Mouse (Mus musculus) lung, postnatal 0 days (tissue): ENCODE measurements around the gene Gpr89. TPM values are rescaled to one million over a fixed set of nuclear protein-coding genes. Genes with fewer than 3 reads are reported as not detected.

Source experiments
- ATAC-seq: fragments of 200-750 bp; cut with Nextera tagmentation; 2 replicates; pipeline ENCODE4 v1.8.0; 2017; ENCODE audit warnings: moderate library complexity
- DNase-seq: peaks from one replicate; pipeline ENCODE4 v3.0.0-alpha.2; 2016; ENCODE audit warnings: low spot score
- H3K27ac ChIP-seq: fragments of 300-500 bp; sonication (generic); 2 replicates; pipeline ENCODE4 v1.5.1; 2014; ENCODE audit warnings: antibody characterized with exemption, mild to moderate bottlenecking, low read length, mixed read lengths
- H3K27me3 ChIP-seq: fragments of 300-500 bp; sonication (generic); replicated peaks from 2 replicates; pipeline ENCODE4 v1.6.1; 2014; ENCODE audit warnings: low read length, mixed read lengths; ENCODE audit not compliant: insufficient read depth
- H3K36me3 ChIP-seq: fragments of 300-500 bp; sonication (generic); 2 replicates; pipeline ENCODE4 v1.6.1; 2014; ENCODE audit warnings: low read length, mixed read lengths; ENCODE audit not compliant: insufficient read depth
- H3K4me1 ChIP-seq: fragments of 300-500 bp; sonication (generic); 2 replicates; pipeline ENCODE4 v1.6.1; 2014; ENCODE audit warnings: antibody characterized with exemption, low read depth, low read length, mixed read lengths; ENCODE audit not compliant: insufficient read depth
- H3K4me2 ChIP-seq: fragments of 300-500 bp; sonication (generic); replicated peaks from 2 replicates; pipeline ENCODE4 v1.6.1; 2014; ENCODE audit warnings: low read depth, mild to moderate bottlenecking, low read length, moderate library complexity, mixed read lengths
- H3K4me3 ChIP-seq: fragments of 300-500 bp; sonication (generic); 2 replicates; pipeline ENCODE4 v1.5.1; 2014; ENCODE audit warnings: low read depth, low read length
- H3K9ac ChIP-seq: fragments of 300-500 bp; sonication (generic); replicated peaks from 2 replicates; pipeline ENCODE4 v1.6.1; 2014; ENCODE audit warnings: low read depth, mild to moderate bottlenecking
- H3K9me3 ChIP-seq: fragments of 300-500 bp; sonication (generic); 2 replicates; pipeline ENCODE4 v1.6.1; 2016; ENCODE audit warnings: low read length, mixed read lengths
- CTCF ChIP-seq: IDR thresholded peaks from 2 replicates; pipeline ENCODE4 v1.5.1; 2016; ENCODE audit warnings: antibody characterized with exemption, mild to moderate bottlenecking
- EP300 ChIP-seq: IDR thresholded peaks from 2 replicates; pipeline ENCODE4 v1.6.1; 2016; ENCODE audit warnings: antibody characterized with exemption, mild to moderate bottlenecking, control low read depth
- WGBS: fragments of 180-500 bp; shearing (Covaris S2); extraction: QIAGEN DNeasy Blood & Tissue Kit; methylation state at CpG from one replicate; pipeline ENCODE4 v1.1.7; 2014; 5-methylcytosine and 5-hydroxymethylcytosine counted together
- polyA plus RNA-seq: library from polyadenylated mRNA; unstranded; fragments of >200 nt; fragmentation: Nextera tagmentation; extraction: Ambion mirVana; gene quantifications from 2 replicates; pipeline ENCODE4 v1.2.1, GENCODE M21; 2015

Gene Gpr89
- polyA plus RNA-seq, 1 experiment from 2014 or later: 20.9 TPM

DNA sequence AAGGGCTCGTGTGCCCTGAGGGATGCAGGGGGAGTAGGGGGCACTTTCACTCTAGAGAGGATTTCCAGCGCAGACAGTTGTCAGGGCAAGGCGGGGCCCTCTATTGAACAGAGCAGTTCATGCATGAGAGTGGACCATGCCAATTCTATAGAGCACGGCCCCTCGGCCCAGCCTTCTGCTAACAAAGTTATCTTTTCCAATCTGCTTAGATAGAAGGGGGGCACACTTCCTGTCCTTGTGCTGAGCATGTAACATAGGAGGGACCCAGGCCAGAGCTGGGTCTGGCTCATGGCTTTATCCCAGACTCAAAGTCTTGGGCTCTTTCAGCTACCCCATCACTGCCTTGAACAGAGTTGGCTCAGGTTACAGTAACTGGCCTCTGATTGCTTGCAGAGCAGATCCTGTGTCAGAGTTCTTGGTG is 26.1 kb upstream of the Gpr89 start:
- no peak for DNase-seq
- 29% methylated on average over 5 of the region's 5 CpGs for WGBS
- Histone ChIP-seq H3K9me3 (no peaks in the 10 kb centered on the region), H3K27ac (no peak overlapping the region), H3K36me3 (no peaks in the 10 kb centered on the region), H3K27me3 (no peaks in the 10 kb centered on the region), H3K9ac (no peak overlapping the region), H3K4me1 (no peaks in the 10 kb centered on the region), H3K4me2 (no peak overlapping the region), H3K4me3 (no peak overlapping the region)
- ATAC-seq: no peak
- no peak for TF ChIP-seq CTCF
- TF ChIP-seq EP300: no peak

DNA sequence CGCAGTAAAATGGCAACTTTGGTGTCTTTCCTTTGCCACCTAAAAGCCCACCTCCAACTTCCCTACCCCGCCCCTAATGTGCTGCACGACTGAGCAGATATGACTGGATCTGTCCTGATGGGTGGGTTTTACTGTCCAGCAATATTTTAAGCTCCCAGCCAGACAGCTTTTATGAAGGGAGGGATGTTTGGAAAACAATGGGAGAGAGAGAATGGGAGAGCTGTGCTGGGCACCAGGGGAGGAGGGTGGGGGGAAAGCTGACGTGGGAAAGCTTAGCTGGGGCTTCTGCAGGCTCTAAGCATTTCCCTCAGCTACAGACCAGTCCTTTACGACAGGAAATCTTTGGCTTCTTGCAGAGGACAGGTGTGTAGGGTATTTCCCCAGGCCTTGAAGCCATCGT is 20.8 kb upstream of the Gpr89 start, which contains the start of gene Gja8:
Gene Gja8, minus strand, starts transcription at position 101 of the 400 bp plus-strand sequence.
- TF ChIP-seq EP300: no peak
- no peak for TF ChIP-seq CTCF
- DNase-seq: no peak
- no peak within 1 kb of the TSS for H3K4me3 ChIP-seq
- no peaks in the 10 kb centered on the region for H3K4me1 ChIP-seq
- WGBS: 57% methylated on average over 6 of the region's 6 CpGs
- H3K36me3 ChIP-seq: no peaks in the 10 kb centered on the region
- H3K4me2 ChIP-seq: no peak within 1 kb of the TSS
- H3K9ac ChIP-seq: no peak within 1 kb of the TSS
- no peak for ATAC-seq
- H3K9me3 ChIP-seq: no peaks in the 10 kb centered on the region
- no peak within 1 kb of the TSS for H3K27ac ChIP-seq
- no peaks in the 10 kb centered on the region for H3K27me3 ChIP-seq

DNA sequence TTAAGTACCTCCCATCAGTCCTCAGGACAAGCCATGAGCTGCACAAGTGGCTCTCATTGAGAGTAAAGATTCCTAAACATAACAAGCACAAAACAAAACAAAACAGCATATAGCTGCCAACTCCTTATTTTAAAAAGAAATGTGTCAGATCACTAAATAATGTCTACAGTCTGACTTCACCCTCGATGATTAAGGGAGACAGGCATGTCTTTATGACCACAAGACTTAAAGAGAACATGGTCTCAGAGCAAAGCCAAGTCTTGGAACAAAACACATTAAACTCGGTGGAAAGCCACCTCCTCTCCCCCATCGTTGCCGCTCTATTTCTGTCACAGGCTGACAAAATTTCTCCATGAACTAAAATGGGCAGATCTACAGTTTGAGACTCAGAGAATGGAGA is 19.5 kb upstream of the Gpr89 start:
- ATAC-seq: no peak
- 76% methylated on average over 4 of the region's 4 CpGs for WGBS
- Histone ChIP-seq H3K27ac (no peak overlapping the region), H3K9me3 (no peaks in the 10 kb centered on the region), H3K36me3 (no peaks in the 10 kb centered on the region), H3K4me3 (no peak overlapping the region), H3K4me2 (no peak overlapping the region), H3K9ac (no peak overlapping the region), H3K27me3 (no peaks in the 10 kb centered on the region), H3K4me1 (no peaks in the 10 kb centered on the region)
- TF ChIP-seq CTCF (no peak), EP300 (no peak)
- DNase-seq: no peak

DNA sequence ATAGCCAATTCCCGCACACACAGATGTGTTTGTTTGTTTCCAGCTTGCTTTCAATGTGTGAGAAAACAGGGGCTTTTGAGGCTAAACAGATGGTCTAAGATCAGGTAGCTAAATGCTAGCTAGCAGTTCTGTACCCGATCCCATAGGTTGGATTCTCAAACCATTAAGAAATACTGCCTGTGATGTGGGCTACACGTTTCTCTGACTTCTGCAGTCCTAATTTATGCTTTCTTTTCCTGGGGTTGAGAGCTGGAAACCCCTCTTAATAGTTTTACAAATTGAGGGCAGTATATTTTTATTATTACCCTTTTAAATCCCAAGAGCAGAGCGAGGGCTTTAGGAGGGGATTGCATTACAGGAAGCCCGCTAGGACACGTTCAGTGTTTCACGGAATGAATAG is 15.8 kb upstream of the Gpr89 start:
- Histone ChIP-seq H3K27ac (no peak overlapping the region), H3K9ac (no peak overlapping the region), H3K4me1 (no peaks in the 10 kb centered on the region), H3K9me3 (no peaks in the 10 kb centered on the region), H3K4me3 (no peak overlapping the region), H3K36me3 (no peaks in the 10 kb centered on the region), H3K27me3 (no peaks in the 10 kb centered on the region), H3K4me2 (no peak overlapping the region)
- no peak for DNase-seq
- 69% methylated on average over 7 of the region's 7 CpGs for WGBS
- TF ChIP-seq EP300 (no peak), CTCF (no peak)
- no peak for ATAC-seq

DNA sequence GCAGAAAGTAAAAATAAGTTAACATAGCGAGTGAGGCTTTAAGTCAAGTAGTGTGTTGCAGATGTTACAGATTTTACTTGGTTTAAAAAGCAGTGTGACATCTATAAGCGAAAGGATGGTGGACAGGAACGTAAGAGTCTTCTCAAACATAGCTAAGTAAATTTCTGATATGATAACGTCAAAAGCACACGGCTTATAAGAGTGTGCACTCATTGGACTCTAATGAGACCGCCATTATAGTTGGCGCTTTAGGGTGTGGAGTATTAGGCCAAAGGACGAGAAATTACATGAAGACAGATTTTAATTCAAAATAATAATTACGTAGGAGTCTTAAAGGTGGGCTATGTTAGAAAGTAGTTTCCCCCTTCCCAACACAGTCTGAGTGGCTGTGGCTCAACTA is 446 bp upstream of the Gpr89 start:
- Histone ChIP-seq H3K4me2 (peak overlapping the region; percentile 94), H3K4me1 (no peaks in the 10 kb centered on the region), H3K9ac (no peak overlapping the region), H3K4me3 (peak overlapping the region; percentile 73), H3K27ac (no peak overlapping the region), H3K36me3 (no peaks in the 10 kb centered on the region), H3K9me3 (no peaks in the 10 kb centered on the region), H3K27me3 (no peaks in the 10 kb centered on the region)
- TF ChIP-seq CTCF: no peak
- TF ChIP-seq EP300: no peak
- no peak for ATAC-seq
- WGBS: 39% methylated on average over 9 of the region's 9 CpGs
- DNase-seq: no peak

DNA sequence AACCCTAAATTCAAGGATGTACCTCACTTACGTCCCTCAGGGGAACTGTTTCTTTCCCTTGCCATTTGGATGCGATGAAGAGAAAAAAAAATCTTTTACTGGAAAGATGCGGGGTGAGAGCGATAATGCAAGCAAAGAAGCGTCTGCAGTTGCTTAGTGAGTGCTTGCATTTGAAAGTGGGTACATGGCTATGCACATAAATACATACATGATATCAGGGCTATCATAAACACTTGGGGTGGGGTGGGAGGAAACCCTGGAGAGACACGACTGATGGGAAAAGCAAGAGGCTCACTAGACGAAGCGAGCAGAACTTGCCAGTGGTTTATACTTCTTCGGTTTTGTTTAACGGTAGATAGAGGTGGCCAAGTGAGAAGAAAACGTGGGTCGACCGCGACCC is 753 bp downstream of the Gpr89 start, which contains the start of gene Gja5:
Gene Gja5, plus strand, starts transcription at position 301 of the 400 bp plus-strand sequence.
- no peaks in the 10 kb centered on the region for H3K4me1 ChIP-seq

More for the DNA sequence above, 753 bp downstream of the Gpr89 start, which contains the start of gene Gja5:
- ATAC-seq (no peak), DNase-seq (no peak)
- 11% methylated on average over 14 of the region's 14 CpGs for WGBS
- H3K9ac ChIP-seq: peak within 1 kb of the TSS; percentile 71
- no peaks in the 10 kb centered on the region for H3K36me3 ChIP-seq
- TF ChIP-seq CTCF (no peak), EP300 (no peak)
- peak within 1 kb of the TSS; percentile 94 for H3K4me2 ChIP-seq
- peak within 1 kb of the TSS; percentile 73 for H3K4me3 ChIP-seq
- H3K27me3 ChIP-seq: no peaks in the 10 kb centered on the region
- no peaks in the 10 kb centered on the region for H3K9me3 ChIP-seq
- no peak within 1 kb of the TSS for H3K27ac ChIP-seq
